Mouse (Mus musculus) cortical plate, adult 2 months (tissue): ENCODE measurements around the gene Slc44a3.

Experiments
- CTCF ChIP-seq: fragments of 200-500 bp; IDR thresholded peaks from 2 replicates; pipeline ENCODE4 v1.5.1; 2011; ENCODE audit warnings: mild to moderate bottlenecking, control low read depth, low read length; ENCODE audit not compliant: insufficient read depth; ENCODE audit errors: extremely low read depth
- POLR2A ChIP-seq: fragments of 200-500 bp; IDR thresholded peaks from 2 replicates; pipeline ENCODE4 v1.6.1; 2011; ENCODE audit warnings: mild to moderate bottlenecking, low read length, control low read depth; ENCODE audit not compliant: insufficient read depth; ENCODE audit errors: extremely low read depth

DNA sequence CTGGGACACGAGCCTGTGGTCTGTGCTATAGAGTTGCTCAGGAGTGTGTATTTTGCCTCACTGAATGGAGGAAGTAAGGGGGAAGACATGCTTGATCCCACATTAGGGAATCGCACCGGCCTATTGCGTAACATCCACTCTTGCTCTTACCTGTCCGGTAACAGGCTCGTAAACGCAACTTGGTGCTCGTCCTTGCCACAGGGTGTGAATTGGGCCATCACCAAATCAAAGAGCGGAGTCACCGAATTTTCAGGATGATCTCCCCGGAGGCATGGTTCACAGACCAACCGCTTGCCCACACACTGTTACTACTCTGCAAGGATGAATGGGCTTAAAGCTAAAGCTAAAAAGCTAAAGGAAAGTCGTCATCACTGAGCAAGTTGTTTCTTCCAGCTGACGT, 24.5 kb downstream of the Slc44a3 start:
- TF ChIP-seq CTCF (no peak), POLR2A (no peak)
